Mouse (Mus musculus): ENCODE measurements at regions not wholly inside any gene's neighbourhood (a gene's known extent, or its start where the extent isn't known, plus 50 kb on each side); places are given as distances from the start of the nearest gene placed in this dataset.

DNA sequence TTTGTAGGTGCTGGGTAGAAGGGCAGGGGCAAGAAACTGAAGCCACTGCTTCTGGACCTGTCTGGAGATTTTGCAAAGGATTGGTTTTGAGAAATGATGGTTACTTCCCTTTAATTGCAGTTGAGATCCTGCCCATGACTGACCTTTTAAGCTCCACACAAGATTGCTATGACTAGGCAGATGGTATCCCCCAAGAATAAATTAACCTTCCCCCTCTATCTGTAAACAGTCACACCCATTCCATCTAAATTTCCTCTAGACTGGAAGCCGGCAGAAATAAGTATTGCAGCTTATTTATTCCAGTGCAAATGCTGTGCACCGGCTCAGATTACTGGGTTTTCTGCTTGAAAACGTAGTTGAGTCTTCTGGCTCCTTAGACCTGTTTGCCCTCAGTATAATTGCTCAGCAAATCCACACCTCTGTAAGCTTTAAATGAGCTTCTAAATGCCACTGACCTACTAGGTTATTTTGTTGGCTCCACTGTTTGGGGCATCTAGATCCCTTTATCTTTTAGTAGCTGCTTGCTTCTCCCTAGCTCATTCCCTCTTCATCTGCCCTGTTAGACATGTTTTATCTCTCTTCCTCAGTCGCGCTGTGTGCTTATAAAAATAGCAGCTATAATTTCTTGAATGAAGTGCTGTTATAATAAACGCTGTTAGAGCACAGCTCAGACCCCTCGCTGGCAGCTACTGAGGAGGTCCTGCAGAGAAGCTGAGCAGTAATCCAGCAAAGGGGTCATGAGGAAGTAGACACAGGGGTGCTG, 65.8 kb upstream of the C1galt1 start:
- no peak overlapping the region for H3K27ac ChIP-seq (ENCODE audit: control insufficient read depth, low read depth, low read length)
- H3K4me1 ChIP-seq (ENCODE audit: control insufficient read depth in 1 of 2, insufficient read depth in 2 of 2, low read length in 2 of 2): peaks cover 2 to 13% of the 10 kb centered on the region in 2 experiments; a peak in 2 of 4 replicates
- H3K9me3 ChIP-seq (replicated peaks; ENCODE audit: insufficient read depth, low read length): no peaks in the 10 kb centered on the region
- no peak for TF ChIP-seq POLR2AphosphoS2 (IDR thresholded peaks at IDR 0.05; ENCODE audit: low read length)
- no peak for TF ChIP-seq RAD21 (IDR thresholded peaks at IDR 0.05; ENCODE audit: low read depth, low read length)
- no peak for TF ChIP-seq POLR2A (IDR thresholded peaks at IDR 0.05; ENCODE audit: control insufficient read depth in 1 of 2, insufficient read depth in 1 of 2, low read depth in 1 of 2, low read length in 2 of 2, poor library complexity in 1 of 2)
- TF ChIP-seq EP300 (IDR thresholded peaks at IDR 0.05; ENCODE audit: low read depth in 1 of 2, low read length in 2 of 2): peak; percentile 11 to 63; a peak in 2 of 4 replicates
- TF ChIP-seq ETS1 (IDR thresholded peaks at IDR 0.05; ENCODE audit: low read depth, low read length): peak; percentile 56; the same call in 1 of the 2 replicates
- TF ChIP-seq TCF12 (IDR thresholded peaks at IDR 0.05; ENCODE audit: low read depth, low read length): peak; percentile 76; the same call in 1 of the 2 replicates
- no peak for TF ChIP-seq HCFC1 (IDR thresholded peaks at IDR 0.05; ENCODE audit: low read depth, low read length)
- TF ChIP-seq CTCF (IDR thresholded peaks at IDR 0.05 in 2 of 3, conservative IDR thresholded peaks at IDR 0.05 in 1 of 3; ENCODE audit: control insufficient read depth in 1 of 3, insufficient read depth in 1 of 3, low read depth in 2 of 3, low read length in 3 of 3, poor library complexity in 1 of 3, severe bottlenecking in 1 of 3): no peak
- TF ChIP-seq MAX (IDR thresholded peaks at IDR 0.05; ENCODE audit: low read length): no peak
- no peak for TF ChIP-seq USF1 (IDR thresholded peaks at IDR 0.05; ENCODE audit: low read depth, low read length)
- no peak for TF ChIP-seq ZC3H11A (IDR thresholded peaks at IDR 0.05; ENCODE audit: low read depth, low read length)
- peak; percentile 53 for TF ChIP-seq TAL1 (IDR thresholded peaks at IDR 0.05; ENCODE audit: low read length)
- TF ChIP-seq GATA1 (IDR thresholded peaks at IDR 0.05; ENCODE audit: low read depth, low read length): peak; percentile 67; the same call in 1 of the 2 replicates
- TF ChIP-seq RCOR1 (IDR thresholded peaks at IDR 0.05; ENCODE audit: low read depth, low read length): no peak
- H3K9ac ChIP-seq (ENCODE audit: control insufficient read depth, low read depth, low read length, poor library complexity, severe bottlenecking): no peak overlapping the region
- H3K27me3 ChIP-seq (ENCODE audit: control insufficient read depth in 1 of 2, insufficient read depth in 2 of 2, low read length in 2 of 2): no peaks in the 10 kb centered on the region
- H3K36me3 ChIP-seq (ENCODE audit: control insufficient read depth in 1 of 2, insufficient read depth in 2 of 2, low read length in 2 of 2): peaks cover 0 to 24% of the 10 kb centered on the region in 2 experiments; a peak in 2 of 4 replicates
- H3K4me3 ChIP-seq (ENCODE audit: control insufficient read depth in 1 of 2, insufficient read depth in 1 of 2, low read depth in 2 of 2, low read length in 2 of 2): 0 out of 4 replicates have a peak overlapping the region, but pooled peaks of 1 of the 2 experiments have one; percentile 34
- no peaks in the 10 kb centered on the region for H3K79me2 ChIP-seq (ENCODE audit: control insufficient read depth, insufficient read depth, low read length, poor library complexity)
- peak; percentile 64 for DNase-seq (ENCODE audit: low read depth, low spot score)

DNA sequence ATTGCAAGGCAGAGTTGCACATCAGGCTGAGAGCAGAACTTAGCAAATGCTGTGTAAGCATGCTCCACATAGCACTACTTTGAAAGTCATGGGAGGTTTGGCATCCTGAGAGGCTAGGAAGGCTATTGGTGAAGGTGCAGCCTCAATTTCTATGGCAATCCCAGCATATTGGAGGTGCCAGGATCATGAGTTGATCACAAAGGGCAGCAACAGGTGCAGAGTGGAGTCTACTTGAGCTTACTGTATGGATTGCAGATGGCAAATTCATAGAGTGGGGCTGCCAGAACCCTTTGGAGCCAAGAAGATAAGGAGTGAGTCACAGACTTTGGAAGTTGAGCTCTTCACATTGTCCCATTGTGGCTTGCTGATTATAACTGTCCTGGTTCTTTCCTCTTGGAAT, 75.4 kb upstream of the Asns start:
- no peaks in the 10 kb centered on the region for H3K9me3 ChIP-seq (replicated peaks; ENCODE audit: insufficient read depth, low read length)
- H3K79me2 ChIP-seq (ENCODE audit: control insufficient read depth, insufficient read depth, low read length, poor library complexity): no peaks in the 10 kb centered on the region
- TF ChIP-seq EP300 (IDR thresholded peaks at IDR 0.05; ENCODE audit: low read depth in 1 of 2, low read length in 2 of 2) (no peak), KAT2A (conservative IDR thresholded peaks at IDR 0.05; ENCODE audit: low read depth, low read length) (no peak), JUND (IDR thresholded peaks at IDR 0.05; ENCODE audit: low read depth, low read length) (no peak), SIN3A (IDR thresholded peaks at IDR 0.05; ENCODE audit: low read length) (no peak), ETS1 (IDR thresholded peaks at IDR 0.05; ENCODE audit: low read depth, low read length) (no peak), E2F4 (IDR thresholded peaks at IDR 0.05; ENCODE audit: borderline replicate concordance, low read depth, low read length) (no peak), MAX (IDR thresholded peaks at IDR 0.05; ENCODE audit: low read length) (no peak)
- DNase-seq (ENCODE audit: low read depth, low spot score): no peak
- H3K27ac ChIP-seq (ENCODE audit: control insufficient read depth, low read depth, low read length): no peak overlapping the region
- H3K27me3 ChIP-seq (ENCODE audit: control insufficient read depth in 1 of 2, insufficient read depth in 2 of 2, low read length in 2 of 2): no peaks in the 10 kb centered on the region
- no peak overlapping the region for H3K4me3 ChIP-seq (ENCODE audit: control insufficient read depth in 1 of 2, insufficient read depth in 1 of 2, low read depth in 2 of 2, low read length in 2 of 2)
- H3K9ac ChIP-seq (ENCODE audit: control insufficient read depth, low read depth, low read length, poor library complexity, severe bottlenecking): no peak overlapping the region
- H3K36me3 ChIP-seq (ENCODE audit: control insufficient read depth in 1 of 2, insufficient read depth in 2 of 2, low read length in 2 of 2): no peaks in the 10 kb centered on the region
- H3K4me1 ChIP-seq (ENCODE audit: control insufficient read depth in 1 of 2, insufficient read depth in 2 of 2, low read length in 2 of 2): no peaks in the 10 kb centered on the region
